Mouse (Mus musculus): ENCODE measurements at regions not wholly inside any gene's neighbourhood (a gene's known extent, or its start where the extent isn't known, plus 50 kb on each side); places are given as distances from the start of the nearest gene placed in this dataset.

GRCm38 (mm10) chr4:95290321-95290720 lies 238.3 kb upstream of the Jun start:
- Histone ChIP-seq H3K36me3 (ENCODE audit: control insufficient read depth, insufficient read depth, low read length) (no peaks in the 10 kb centered on the region), H3K4me1 (ENCODE audit: control insufficient read depth, insufficient read depth, low read length) (no peaks in the 10 kb centered on the region), H3K4me3 (ENCODE audit: insufficient read depth, low read depth, low read length) (no peak overlapping the region), H3K79me2 (ENCODE audit: control insufficient read depth, insufficient read depth, low read length) (no peaks in the 10 kb centered on the region), H3K9ac (ENCODE audit: low read depth, low read length) (no peak overlapping the region), H3K27me3 (ENCODE audit: control insufficient read depth, insufficient read depth, low read length) (no peaks in the 10 kb centered on the region), H3K27ac (replicated peaks; ENCODE audit: insufficient read depth, low read depth, low read length) (no peak overlapping the region)
- WGBS = 78% methylated on average over 4 of the region's 4 CpGs
- TF ChIP-seq POLR2A (IDR thresholded peaks at IDR 0.05; ENCODE audit: extremely low read depth, insufficient read depth, low read length) (no peak), CTCF (IDR thresholded peaks at IDR 0.05; ENCODE audit: low read depth, low read length) (no peak)
- no peak for DNase-seq (ENCODE audit: extremely low read depth, low read depth, low spot score)

DNA sequence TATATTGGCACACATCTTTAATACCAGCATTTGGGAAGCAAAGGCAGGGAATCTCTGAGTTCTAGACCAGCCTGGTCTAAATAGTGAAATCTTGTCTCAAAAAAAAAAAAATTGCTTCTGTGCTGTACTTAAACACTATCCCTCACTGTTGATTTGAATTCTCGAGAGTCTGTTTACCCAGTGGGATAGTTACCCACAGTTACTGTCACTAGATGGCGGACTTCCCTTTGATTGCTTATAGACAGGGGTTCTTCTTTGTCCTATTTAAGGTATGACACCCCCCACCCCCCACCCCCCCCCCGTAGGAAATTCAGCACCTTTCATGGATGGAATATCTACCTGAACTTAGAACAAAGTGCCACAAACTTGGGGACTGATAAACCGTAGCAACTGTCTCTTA lies 242.1 kb upstream of the Jun start:
- no peak for TF ChIP-seq POLR2A (IDR thresholded peaks at IDR 0.05; ENCODE audit: extremely low read depth, insufficient read depth, low read length)
- TF ChIP-seq CTCF (IDR thresholded peaks at IDR 0.05; ENCODE audit: low read depth, low read length) = 0 out of 2 replicates have a peak, but pooled peaks have one; percentile 7
- no peak overlapping the region for H3K4me3 ChIP-seq (ENCODE audit: insufficient read depth, low read depth, low read length)
- WGBS = 35% methylated on average over 4 of the region's 4 CpGs
- no peaks in the 10 kb centered on the region for H3K4me1 ChIP-seq (ENCODE audit: control insufficient read depth, insufficient read depth, low read length)
- no peak overlapping the region for H3K27ac ChIP-seq (replicated peaks; ENCODE audit: insufficient read depth, low read depth, low read length)
- DNase-seq (ENCODE audit: extremely low read depth, low read depth, low spot score) = peak; percentile 47
- H3K9ac ChIP-seq (ENCODE audit: low read depth, low read length) = no peak overlapping the region
- H3K36me3 ChIP-seq (ENCODE audit: control insufficient read depth, insufficient read depth, low read length) = no peaks in the 10 kb centered on the region
- H3K79me2 ChIP-seq (ENCODE audit: control insufficient read depth, insufficient read depth, low read length) = no peaks in the 10 kb centered on the region
- no peaks in the 10 kb centered on the region for H3K27me3 ChIP-seq (ENCODE audit: control insufficient read depth, insufficient read depth, low read length)

- TF ChIP-seq POLR2A (IDR thresholded peaks at IDR 0.05; ENCODE audit: extremely low read depth, insufficient read depth, low read length) (no peak), CTCF (IDR thresholded peaks at IDR 0.05; ENCODE audit: low read depth, low read length) (no peak)
- H3K36me3 ChIP-seq (ENCODE audit: control insufficient read depth, insufficient read depth, low read length) = no peaks in the 10 kb centered on the region
- no peaks in the 10 kb centered on the region for H3K27me3 ChIP-seq (ENCODE audit: control insufficient read depth, insufficient read depth, low read length)
- 97% methylated on average over 2 of the region's 2 CpGs for WGBS
- no peaks in the 10 kb centered on the region for H3K79me2 ChIP-seq (ENCODE audit: control insufficient read depth, insufficient read depth, low read length)
- no peaks in the 10 kb centered on the region for H3K4me1 ChIP-seq (ENCODE audit: control insufficient read depth, insufficient read depth, low read length)
- DNase-seq (ENCODE audit: extremely low read depth, low read depth, low spot score) = no peak
- H3K27ac ChIP-seq (replicated peaks; ENCODE audit: insufficient read depth, low read depth, low read length) = no peak overlapping the region
- H3K9ac ChIP-seq (ENCODE audit: low read depth, low read length) = no peak overlapping the region
- no peak overlapping the region for H3K4me3 ChIP-seq (ENCODE audit: insufficient read depth, low read depth, low read length)
Observed at GRCm38 (mm10) chr4:95301907-95302306, 249.9 kb upstream of the Jun start.

GRCm38 (mm10) chr4:95303337-95303736 lies 251.3 kb upstream of the Jun start:
- H3K4me1 ChIP-seq (ENCODE audit: control insufficient read depth, insufficient read depth, low read length) = no peaks in the 10 kb centered on the region
- DNase-seq (ENCODE audit: extremely low read depth, low read depth, low spot score) = no peak
- H3K9ac ChIP-seq (ENCODE audit: low read depth, low read length) = no peak overlapping the region
- H3K79me2 ChIP-seq (ENCODE audit: control insufficient read depth, insufficient read depth, low read length) = no peaks in the 10 kb centered on the region
- WGBS = 62% methylated on average over 2 of the region's 2 CpGs
- H3K27ac ChIP-seq (replicated peaks; ENCODE audit: insufficient read depth, low read depth, low read length) = no peak overlapping the region; the same call in 1 of the 2 replicates
- no peaks in the 10 kb centered on the region for H3K27me3 ChIP-seq (ENCODE audit: control insufficient read depth, insufficient read depth, low read length)
- H3K36me3 ChIP-seq (ENCODE audit: control insufficient read depth, insufficient read depth, low read length) = no peaks in the 10 kb centered on the region
- no peak for TF ChIP-seq POLR2A (IDR thresholded peaks at IDR 0.05; ENCODE audit: extremely low read depth, insufficient read depth, low read length)
- TF ChIP-seq CTCF (IDR thresholded peaks at IDR 0.05; ENCODE audit: low read depth, low read length) = no peak
- no peak overlapping the region for H3K4me3 ChIP-seq (ENCODE audit: insufficient read depth, low read depth, low read length)

DNA sequence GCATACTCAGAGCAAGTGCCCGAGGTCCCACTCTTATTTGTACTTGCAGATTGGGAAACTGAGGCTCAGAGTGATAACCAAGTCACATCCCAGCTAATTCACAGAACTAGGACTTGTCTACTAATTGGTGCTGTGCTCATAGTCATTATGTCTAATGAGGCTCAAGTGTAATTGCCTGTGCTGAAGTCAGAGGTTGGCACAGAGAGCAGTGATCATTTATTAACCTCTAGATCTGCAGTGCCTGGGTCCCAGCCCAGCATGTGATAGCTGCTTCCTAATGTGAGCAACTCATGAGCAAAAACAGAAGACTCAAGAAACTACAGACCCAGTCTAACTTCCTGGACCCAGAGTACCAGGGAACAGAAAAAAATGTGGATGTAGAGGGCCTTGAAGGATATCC lies 252.0 kb upstream of the Jun start:
- Histone ChIP-seq H3K27ac (replicated peaks; ENCODE audit: insufficient read depth, low read depth, low read length) (no peak overlapping the region), H3K9ac (ENCODE audit: low read depth, low read length) (no peak overlapping the region), H3K4me3 (ENCODE audit: insufficient read depth, low read depth, low read length) (no peak overlapping the region), H3K36me3 (ENCODE audit: control insufficient read depth, insufficient read depth, low read length) (no peaks in the 10 kb centered on the region), H3K79me2 (ENCODE audit: control insufficient read depth, insufficient read depth, low read length) (no peaks in the 10 kb centered on the region), H3K4me1 (ENCODE audit: control insufficient read depth, insufficient read depth, low read length) (no peaks in the 10 kb centered on the region), H3K27me3 (ENCODE audit: control insufficient read depth, insufficient read depth, low read length) (no peaks in the 10 kb centered on the region)
- DNase-seq (ENCODE audit: extremely low read depth, low read depth, low spot score) = no peak
- 84% methylated on average over 1 of the region's 1 CpGs for WGBS
- no peak for TF ChIP-seq CTCF (IDR thresholded peaks at IDR 0.05; ENCODE audit: low read depth, low read length)
- no peak for TF ChIP-seq POLR2A (IDR thresholded peaks at IDR 0.05; ENCODE audit: extremely low read depth, insufficient read depth, low read length)

- TF ChIP-seq CTCF (IDR thresholded peaks at IDR 0.05; ENCODE audit: low read depth, low read length) (no peak), POLR2A (IDR thresholded peaks at IDR 0.05; ENCODE audit: extremely low read depth, insufficient read depth, low read length) (no peak)
- no peak overlapping the region for H3K9ac ChIP-seq (ENCODE audit: low read depth, low read length)
- WGBS = 83% methylated on average over 2 of the region's 2 CpGs
Observed at GRCm38 (mm10) chr4:95307134-95307533, 250.2 kb upstream of the Fggy start.

More at GRCm38 (mm10) chr4:95307134-95307533, 250.2 kb upstream of the Fggy start:
- no peak overlapping the region for H3K27ac ChIP-seq (replicated peaks; ENCODE audit: insufficient read depth, low read depth, low read length)
- H3K27me3 ChIP-seq (ENCODE audit: control insufficient read depth, insufficient read depth, low read length) = no peaks in the 10 kb centered on the region
- no peak overlapping the region for H3K4me3 ChIP-seq (ENCODE audit: insufficient read depth, low read depth, low read length)
- no peaks in the 10 kb centered on the region for H3K4me1 ChIP-seq (ENCODE audit: control insufficient read depth, insufficient read depth, low read length)
- no peak for DNase-seq (ENCODE audit: extremely low read depth, low read depth, low spot score)
- H3K36me3 ChIP-seq (ENCODE audit: control insufficient read depth, insufficient read depth, low read length) = no peaks in the 10 kb centered on the region
- no peaks in the 10 kb centered on the region for H3K79me2 ChIP-seq (ENCODE audit: control insufficient read depth, insufficient read depth, low read length)

All from liver, adult 2 months (tissue).